Mouse (Mus musculus) heart, postnatal 0 days (tissue): ENCODE measurements around the gene Src. TPM values are rescaled to one million over a fixed set of nuclear protein-coding genes. Genes with fewer than 3 reads are reported as not detected.
A peak's percentile ranks its signal among the peaks of the same experiment; 100 is the strongest.

Experiments used
- ATAC-seq: fragments of 200-750 bp; cut with Nextera tagmentation; 2 replicates; pipeline ENCODE4 v1.8.0; 2017; ENCODE audit warnings: low read depth, moderate number of reproducible peaks, moderate library complexity; ENCODE audit not compliant: insufficient read depth
- DNase-seq: peaks from one replicate; pipeline ENCODE4 v3.0.0-alpha.2; 2016; ENCODE audit warnings: low spot score
- H3K27ac ChIP-seq: fragments of 300-500 bp; sonication (generic); 2 replicates; pipeline ENCODE4 v1.5.1; 2014; ENCODE audit warnings: low read depth, mild to moderate bottlenecking
- H3K27me3 ChIP-seq: fragments of 300-500 bp; sonication (generic); 2 replicates; pipeline ENCODE4 v1.6.1; 2014; ENCODE audit warnings: low read length, mixed read lengths; ENCODE audit not compliant: control insufficient read depth, insufficient read depth
- H3K36me3 ChIP-seq: fragments of 300-500 bp; sonication (generic); replicated peaks from 2 replicates; pipeline ENCODE4 v1.6.1; 2014; ENCODE audit warnings: low read length, mixed read lengths; ENCODE audit not compliant: control insufficient read depth, insufficient read depth
- H3K4me1 ChIP-seq: fragments of 300-500 bp; sonication (generic); 2 replicates; pipeline ENCODE4 v1.6.1; 2014; ENCODE audit warnings: antibody characterized with exemption; ENCODE audit not compliant: control insufficient read depth, insufficient read depth
- H3K4me2 ChIP-seq: fragments of 300-500 bp; sonication (generic); 2 replicates; pipeline ENCODE4 v1.6.1; 2014; ENCODE audit warnings: low read depth, mild to moderate bottlenecking, low read length, moderate library complexity
- H3K4me3 ChIP-seq: fragments of 300-500 bp; sonication (generic); 2 replicates; pipeline ENCODE4 v1.5.1; 2014; ENCODE audit warnings: low read depth, low read length
- H3K9ac ChIP-seq: fragments of 300-500 bp; sonication (generic); replicated peaks from 2 replicates; pipeline ENCODE4 v1.6.1; 2014; ENCODE audit warnings: low read depth, low read length, mixed read lengths
- H3K9me3 ChIP-seq: fragments of 300-500 bp; sonication (generic); replicated peaks from 2 replicates; pipeline ENCODE4 v1.6.1; 2016; ENCODE audit warnings: low read length; ENCODE audit not compliant: control insufficient read depth
- CTCF ChIP-seq: IDR thresholded peaks from 2 replicates; pipeline ENCODE4 v1.5.1; 2016; ENCODE audit warnings: antibody characterized with exemption, control low read depth, low read depth
- EP300 ChIP-seq: IDR thresholded peaks from 2 replicates; pipeline ENCODE4 v1.6.1; 2016; ENCODE audit warnings: antibody characterized with exemption, low read depth
- WGBS: fragments of 180-500 bp; shearing (Covaris S2); extraction: QIAGEN DNeasy Blood & Tissue Kit; methylation state at CpG from one replicate; pipeline ENCODE4 v1.1.7; 2014; 5-methylcytosine and 5-hydroxymethylcytosine counted together
- polyA plus RNA-seq: library from polyadenylated mRNA; unstranded; fragments of >200 nt; fragmentation: Nextera tagmentation; extraction: Ambion mirVana; gene quantifications from 2 replicates; pipeline ENCODE4 v1.2.1, GENCODE M21; 2015
- total RNA-seq: library from RNA; depleted of rRNA; stranded (reverse); fragments of >200 nt; gene quantifications from 2 replicates; pipeline ENCODE4 v1.2.3, GENCODE M21; 2014; ENCODE audit warnings: low replicate concordance

The Src gene
- total and polyA plus RNA-seq, 2 experiments from 2014 or later, result 2.9 to 14.2 TPM

DNA sequence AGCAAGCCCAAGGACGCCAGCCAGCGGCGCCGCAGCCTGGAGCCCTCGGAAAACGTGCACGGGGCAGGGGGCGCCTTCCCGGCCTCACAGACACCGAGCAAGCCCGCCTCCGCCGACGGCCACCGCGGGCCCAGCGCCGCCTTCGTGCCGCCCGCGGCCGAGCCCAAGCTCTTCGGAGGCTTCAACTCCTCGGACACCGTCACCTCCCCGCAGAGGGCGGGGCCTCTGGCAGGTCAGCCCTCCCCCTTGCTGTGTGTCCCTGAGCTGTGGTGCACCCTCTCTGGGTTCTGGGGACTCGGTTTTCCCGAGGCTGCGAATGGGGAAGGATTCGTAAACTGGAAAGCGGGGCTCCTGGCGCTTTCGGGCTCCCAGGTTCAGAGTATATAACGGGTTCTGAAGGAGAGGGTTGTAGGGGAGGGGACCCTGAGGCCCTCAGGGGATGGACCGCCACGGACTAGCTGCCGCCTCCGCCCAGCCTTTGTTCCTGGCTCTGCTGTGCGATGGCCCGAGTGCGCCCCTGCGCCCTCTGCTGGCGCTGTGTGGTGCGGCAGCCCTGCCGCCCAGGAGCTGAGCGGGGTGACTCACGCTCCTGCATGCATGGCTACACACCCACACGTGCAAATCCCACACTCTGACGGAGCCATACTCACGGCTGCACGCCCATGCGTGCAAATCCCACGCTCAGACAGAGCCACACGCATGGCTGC lies 39.0 kb downstream of the Src start:
- ATAC-seq, result peak; percentile 86
- Histone ChIP-seq H3K27me3 (no peaks in the 10 kb centered on the region), H3K27ac (no peak overlapping the region), H3K36me3 (no peaks in the 10 kb centered on the region), H3K9me3 (no peaks in the 10 kb centered on the region), H3K9ac (peak overlapping the region; percentile 46; the same call in 1 of the 2 replicates), H3K4me2 (peak overlapping the region; percentile 71), H3K4me3 (peak overlapping the region; percentile 51), H3K4me1 (0 out of 2 replicates have a peak, but pooled peaks cover 4% of the 10 kb centered on the region)
- WGBS, result 2% methylated on average over 55 of the region's 56 CpGs
- DNase-seq, result peak; percentile 88
- TF ChIP-seq CTCF (peak; percentile 98), EP300 (no peak)

DNA sequence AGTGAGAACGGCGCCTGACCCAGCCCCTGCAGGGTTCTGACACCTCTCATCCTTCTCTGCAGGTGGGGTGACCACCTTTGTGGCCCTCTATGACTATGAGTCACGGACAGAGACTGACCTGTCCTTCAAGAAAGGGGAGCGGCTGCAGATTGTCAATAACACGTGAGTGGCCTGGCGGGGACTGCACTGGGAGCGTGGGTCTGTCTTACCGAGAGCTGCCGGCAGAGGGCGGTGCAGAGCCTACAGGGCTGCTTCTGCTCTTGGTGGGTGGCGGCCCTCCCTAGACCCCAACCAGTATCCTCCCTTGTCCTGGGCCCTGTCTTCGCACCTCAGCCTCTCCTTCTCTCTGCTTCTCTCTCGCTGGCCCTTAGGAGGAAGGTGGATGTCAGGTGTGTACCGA lies 40.2 kb downstream of the Src start:
- TF ChIP-seq CTCF, result peak; percentile 86
- no peak for TF ChIP-seq EP300
- Histone ChIP-seq H3K27ac (no peak overlapping the region), H3K9ac (no peak overlapping the region), H3K4me1 (0 out of 2 replicates have a peak, but pooled peaks cover 4% of the 10 kb centered on the region), H3K36me3 (no peaks in the 10 kb centered on the region), H3K27me3 (no peaks in the 10 kb centered on the region), H3K9me3 (no peaks in the 10 kb centered on the region), H3K4me2 (peak overlapping the region; percentile 50), H3K4me3 (no peak overlapping the region)
- 25% methylated on average over 11 of the region's 14 CpGs for WGBS
- DNase-seq (peak; percentile 25), ATAC-seq (no peak)

DNA sequence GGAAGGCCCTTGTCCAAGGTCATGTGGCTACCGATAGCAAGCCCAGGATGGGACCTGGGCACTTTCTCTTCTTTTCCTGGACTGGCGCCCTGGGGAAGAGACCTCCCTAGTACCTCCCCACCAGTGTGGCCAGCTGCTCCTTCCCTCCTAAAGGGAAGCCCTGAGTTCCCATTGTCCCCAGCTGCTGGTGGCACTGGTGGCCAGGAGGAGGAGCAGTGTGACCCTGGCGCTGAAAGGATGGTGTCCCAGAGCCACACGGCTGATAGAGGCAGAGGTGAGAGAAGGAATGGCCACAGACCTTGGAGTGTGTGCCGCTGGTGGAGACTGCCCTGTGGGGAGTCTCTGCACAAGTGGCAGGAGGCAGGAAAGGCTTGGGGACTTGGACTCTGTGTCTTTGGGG lies 41.5 kb downstream of the Src start:
- Histone ChIP-seq H3K9ac (no peak overlapping the region), H3K36me3 (no peaks in the 10 kb centered on the region), H3K4me3 (no peak overlapping the region), H3K9me3 (no peaks in the 10 kb centered on the region), H3K27ac (no peak overlapping the region), H3K4me1 (0 out of 2 replicates have a peak, but pooled peaks cover 4% of the 10 kb centered on the region), H3K27me3 (no peaks in the 10 kb centered on the region), H3K4me2 (no peak overlapping the region)
- 43% methylated on average over 5 of the region's 5 CpGs for WGBS
- no peak for TF ChIP-seq EP300
- peak; percentile 41 for TF ChIP-seq CTCF
- ATAC-seq (no peak), DNase-seq (no peak)

DNA sequence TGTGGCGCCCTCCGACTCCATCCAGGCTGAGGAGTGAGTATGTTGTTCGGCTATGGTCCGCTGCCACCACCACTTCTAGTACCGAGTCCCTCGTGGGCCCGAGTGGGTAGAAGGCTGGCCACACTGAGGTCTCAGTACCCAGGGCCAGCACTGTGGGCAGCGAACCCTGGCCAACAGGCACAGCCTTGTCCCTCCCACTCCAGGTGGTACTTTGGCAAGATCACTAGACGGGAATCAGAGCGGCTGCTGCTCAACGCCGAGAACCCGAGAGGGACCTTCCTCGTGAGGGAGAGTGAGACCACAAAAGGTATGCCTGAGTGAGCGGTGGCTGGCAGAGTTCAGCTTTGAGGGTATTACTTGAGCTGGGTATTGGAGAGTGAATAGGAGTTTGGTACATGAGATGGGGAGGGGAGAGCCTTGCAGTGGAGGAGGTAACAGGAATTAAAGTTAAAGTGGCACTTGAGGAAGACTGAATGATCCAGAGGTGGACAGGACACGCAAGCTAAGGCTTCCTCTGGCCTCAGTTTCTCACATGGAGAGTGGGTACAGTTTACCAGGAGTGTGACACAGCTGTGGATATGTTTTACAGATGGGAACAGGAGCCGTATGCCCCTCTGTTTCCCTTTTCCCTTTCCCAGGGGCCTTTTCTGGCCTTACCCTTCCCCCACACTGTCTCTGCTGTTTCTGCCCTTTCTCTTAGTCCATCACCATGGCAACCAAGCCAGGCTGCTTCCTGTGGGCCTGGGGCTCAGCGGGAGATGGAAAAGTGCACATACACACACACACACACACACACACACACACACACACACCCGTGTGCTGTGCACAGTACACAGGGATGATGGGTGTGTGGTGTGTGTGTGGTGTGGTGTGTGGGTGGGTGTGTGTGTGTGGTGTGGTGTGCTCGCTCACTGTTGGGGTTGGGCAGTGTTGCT lies 44.8 kb downstream of the Src start:
- no peaks in the 10 kb centered on the region for H3K4me1 ChIP-seq
- H3K4me2 ChIP-seq, result no peak overlapping the region
- 69% methylated on average over 20 of the region's 20 CpGs for WGBS
- H3K9me3 ChIP-seq, result no peaks in the 10 kb centered on the region
- H3K27ac ChIP-seq, result no peak overlapping the region
- no peak overlapping the region for H3K4me3 ChIP-seq
- DNase-seq, result no peak
- peaks cover 10% of the 10 kb centered on the region; the same call in 1 of the 2 replicates for H3K36me3 ChIP-seq
- no peak for TF ChIP-seq CTCF
- no peak for TF ChIP-seq EP300
- no peak for ATAC-seq
- H3K9ac ChIP-seq, result no peak overlapping the region
- no peaks in the 10 kb centered on the region for H3K27me3 ChIP-seq

DNA sequence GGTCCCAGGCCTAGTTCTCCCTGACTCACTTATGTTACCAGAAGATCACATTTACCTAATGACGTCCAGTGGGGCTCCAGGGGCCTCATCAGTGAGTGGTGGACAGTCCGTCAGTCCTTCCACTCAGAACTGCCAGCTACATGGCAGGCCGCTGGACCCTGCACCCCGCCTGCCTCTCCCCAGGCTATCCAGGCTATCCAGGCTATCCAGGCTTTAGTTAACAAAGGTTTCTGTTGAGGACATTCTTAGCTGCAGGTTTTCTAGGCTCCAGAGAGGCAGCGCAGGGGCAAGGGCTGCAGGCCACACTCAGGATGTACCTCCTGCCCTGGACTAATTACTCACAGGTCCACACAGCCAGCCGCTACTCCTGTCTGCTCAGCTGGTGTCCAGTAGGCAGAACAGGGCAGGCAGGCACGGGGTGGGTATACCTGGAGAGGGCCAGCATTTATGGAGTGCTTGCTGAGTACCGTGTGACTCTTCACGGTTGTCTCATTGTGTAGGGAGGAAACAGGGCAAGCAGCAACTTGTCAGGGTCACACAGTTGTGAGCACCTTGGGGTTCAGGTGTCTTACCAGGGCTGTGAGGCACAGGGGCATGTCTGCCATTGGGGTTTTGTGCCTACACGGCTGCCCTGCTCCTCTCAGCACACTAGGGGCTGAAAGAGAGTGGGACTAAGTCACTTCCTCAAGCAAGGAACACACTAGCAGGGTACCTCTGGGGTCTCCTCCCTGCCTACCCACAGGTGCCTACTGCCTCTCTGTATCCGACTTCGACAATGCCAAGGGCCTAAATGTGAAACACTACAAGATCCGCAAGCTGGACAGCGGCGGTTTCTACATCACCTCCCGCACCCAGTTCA lies 45.9 kb downstream of the Src start:
- no peak overlapping the region for H3K4me2 ChIP-seq
- H3K36me3 ChIP-seq, result peaks cover 10% of the 10 kb centered on the region; the same call in 1 of the 2 replicates
- TF ChIP-seq EP300 (no peak), CTCF (no peak)
- no peak overlapping the region for H3K9ac ChIP-seq
- no peak overlapping the region for H3K27ac ChIP-seq
- 53% methylated on average over 16 of the region's 16 CpGs for WGBS
- H3K27me3 ChIP-seq, result no peaks in the 10 kb centered on the region
- H3K9me3 ChIP-seq, result no peaks in the 10 kb centered on the region
- ATAC-seq, result no peak
- no peaks in the 10 kb centered on the region for H3K4me1 ChIP-seq
- no peak overlapping the region for H3K4me3 ChIP-seq
- no peak for DNase-seq
